Mouse (Mus musculus) layer of hippocampus, adult 6 months (tissue): Measurements from ENCODE around the gene Chrng. TPM values are rescaled to one million over a fixed set of nuclear protein-coding genes. Genes with fewer than 3 reads are reported as not detected.

Source experiments
- long read RNA-seq, 2 experiments: library from polyadenylated mRNA; unstranded; transcript quantifications; one replicate each; pipeline ENCODE4 v2.0.0; 2019 to 2020
- polyA plus RNA-seq: library from polyadenylated mRNA; unstranded; fragments of <200 nt; fragmentation: Nextera tagmentation; gene quantifications from 2 replicates; pipeline ENCODE4 v1.2.3, GENCODE M21; 2021

Gene Chrng
- not detected in 2 replicates for polyA plus RNA-seq
- long read RNA-seq, experiment 1: 0 reads
- long read RNA-seq, experiment 2: 0 reads

GRCm38 (mm10) chr1:87204465-87204864, at the start of gene Chrng:
Gene Chrng (plus strand): TSS chr1:87204657.

DNA sequence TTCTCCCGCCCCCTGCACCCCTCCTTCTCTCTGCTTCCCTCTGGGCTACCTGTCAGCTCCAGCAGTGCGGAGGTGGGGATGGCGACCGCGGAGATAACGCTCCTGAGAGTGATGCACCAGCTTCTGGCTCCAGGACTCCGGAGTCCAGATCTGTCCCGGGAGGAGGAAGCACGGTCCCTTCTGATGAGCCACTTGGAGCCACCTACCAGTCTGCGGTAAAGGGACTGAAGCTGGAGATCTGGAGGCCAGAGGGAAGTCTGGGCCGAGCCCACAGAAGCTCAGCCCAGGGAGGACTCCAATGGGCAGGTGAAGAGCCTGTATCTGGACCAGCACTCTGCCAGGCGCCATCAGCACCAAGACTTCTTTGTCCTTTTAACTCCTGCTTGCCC, 48.3 kb upstream of the Chrng start, which contains the start of gene Ecel1:
Gene Ecel1, minus strand, starts transcription at position 323 of the 389 bp plus-strand sequence.

DNA sequence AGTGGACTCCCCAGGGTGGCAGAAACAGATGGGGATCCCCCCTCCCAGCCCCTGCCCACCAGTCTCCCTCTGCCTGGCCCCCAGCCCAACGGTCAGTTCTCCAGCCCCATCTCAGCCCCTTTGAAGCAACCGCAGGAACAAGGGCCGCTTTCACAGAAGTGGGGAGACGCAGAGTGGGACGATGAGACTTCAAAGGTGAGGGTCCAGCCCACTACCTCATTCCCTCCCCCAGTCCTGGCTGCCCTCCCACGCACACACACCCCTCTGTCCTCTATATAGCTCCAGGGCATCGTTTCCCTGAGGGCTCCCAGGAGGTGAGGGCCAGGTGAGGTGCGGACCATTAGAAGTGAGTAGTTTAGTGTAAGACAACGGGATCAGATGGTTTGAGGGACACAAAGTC, 21.4 kb upstream of the Chrng start, which contains the start of gene Prss56:
Gene Prss56, plus strand, starts transcription at position 301 of the 400 bp plus-strand sequence.

GRCm38 (mm10) chr1:87190429-87190828, 14.0 kb upstream of the Chrng start, which contains the start of gene Chrnd:
Gene Chrnd (plus strand): TSS chr1:87190607.

DNA sequence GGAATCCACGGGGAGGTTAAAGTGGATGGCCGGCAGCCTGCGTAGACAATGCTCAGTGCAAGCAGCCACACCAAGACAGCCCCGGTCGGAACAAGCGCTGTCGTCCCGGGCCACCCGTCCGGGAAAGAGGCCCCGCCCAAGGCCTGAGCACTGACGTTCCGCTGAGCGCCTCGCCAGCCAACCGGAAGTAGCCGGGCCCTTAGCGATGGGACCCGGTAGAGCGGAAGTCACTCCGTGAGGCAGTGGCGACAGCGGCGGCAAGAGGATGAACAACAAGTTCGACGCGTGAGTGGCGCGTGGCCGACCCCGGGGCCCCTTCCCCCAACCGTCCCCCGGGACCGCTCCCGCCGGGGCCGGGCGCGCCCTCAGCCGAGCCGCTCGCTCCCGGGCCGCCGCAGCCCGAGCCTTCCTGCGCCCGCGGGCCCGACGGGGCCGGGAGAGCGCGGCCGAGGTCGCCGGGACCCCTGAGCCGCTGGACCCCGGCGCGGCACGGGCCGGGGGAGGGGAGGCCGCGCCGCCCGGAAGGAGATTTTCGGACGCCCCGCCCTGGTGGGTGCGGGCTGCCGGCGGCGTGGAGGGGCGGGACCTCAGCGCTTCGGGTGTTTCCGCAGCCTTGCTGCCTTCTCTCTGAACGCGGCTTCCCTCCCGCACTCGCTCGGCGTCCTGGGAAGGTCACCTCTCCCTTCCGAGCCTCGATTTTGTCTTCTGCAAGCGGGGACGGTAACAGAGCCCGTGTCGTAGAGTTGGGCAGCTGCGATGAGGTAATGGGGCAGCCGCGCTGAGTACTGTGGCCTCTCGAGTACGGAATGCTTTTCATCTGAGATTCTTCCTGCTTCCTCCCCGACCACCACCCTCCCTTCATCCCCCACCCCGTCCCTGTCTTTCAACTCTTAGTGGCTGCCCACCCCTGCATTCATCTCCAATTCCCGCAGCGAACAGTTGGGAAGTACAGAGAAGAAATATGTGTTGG, 9.6 kb downstream of the Chrng start, which contains the start of gene Eif4e2:
Gene Eif4e2, plus strand, starts transcription at position 180 of the 970 bp plus-strand sequence.

Other genes with a start within 250 kb of the Chrng start
- gene Alppl2, start 114.7 kb upstream of the Chrng start, polyA plus RNA-seq: not detected in 2 replicates
- gene Alpi, start 103.1 kb upstream of the Chrng start, polyA plus RNA-seq: not detected in 2 replicates
- not detected in 2 replicates for gene Akp3, start 79.7 kb upstream of the Chrng start, polyA plus RNA-seq
- gene Ecel1, start 48.1 kb upstream of the Chrng start, polyA plus RNA-seq: 7.9 and 10.0 TPM in 2 replicates
- gene Prss56, start 21.3 kb upstream of the Chrng start, polyA plus RNA-seq: 0.08 TPM in 1 of 2 replicates, not detected in the other
- gene Chrnd, start 14.1 kb upstream of the Chrng start, polyA plus RNA-seq: not detected in 2 replicates
- 32.6 and 33.8 TPM in 2 replicates for gene Eif4e2, start 9.3 kb downstream of the Chrng start, polyA plus RNA-seq
- 22.4 and 24.2 TPM in 2 replicates for gene Efhd1, start 59.7 kb downstream of the Chrng start, polyA plus RNA-seq
- 18.2 and 42.6 TPM in 2 replicates for gene Gigyf2, start 122.3 kb downstream of the Chrng start, polyA plus RNA-seq
- 4.6 and 199 TPM in 2 replicates for gene Kcnj13, start 190.1 kb downstream of the Chrng start, polyA plus RNA-seq